Mouse (Mus musculus): Measurements from ENCODE around the gene Sipa1l1.

GRCm38 (mm10) chr12:82165651-82166050 is 3.5 kb upstream of the Sipa1l1 start:
- TF ChIP-seq CTCF (IDR thresholded peaks at IDR 0.05; ENCODE audit: low read depth, low read length) (no peak), GATA1 (IDR thresholded peaks at IDR 0.05; ENCODE audit: borderline replicate concordance, low read length) (no peak), TAL1 (conservative IDR thresholded peaks at IDR 0.05; ENCODE audit: low read depth, low read length) (no peak)

All from G1E (cell line).